Mouse (Mus musculus): Measurements from ENCODE around the gene Foxp3.

GRCm38 (mm10) chrX:7571565-7572136 lies 1.8 kb upstream of the Foxp3 start:
- TF ChIP-seq GATA1 (IDR thresholded peaks at IDR 0.05; ENCODE audit: low read length) (no peak), TAL1 (IDR thresholded peaks at IDR 0.05; ENCODE audit: low read length) (no peak)
